Mouse (Mus musculus): ENCODE data around the gene Cdx2.

GRCm38 (mm10) chr5:147305166-147305565 is 1.9 kb downstream of the Cdx2 start:
- TF ChIP-seq POLR2A (IDR thresholded peaks at IDR 0.05; ENCODE audit: low read depth, low read length) = no peak
- no peak for TF ChIP-seq CTCF (IDR thresholded peaks at IDR 0.05; ENCODE audit: extremely low read depth, insufficient read length, insufficient replicate concordance, low read depth, low read length)

Measured in small intestine, adult 2 months (tissue).